Mouse (Mus musculus): ENCODE results near the gene Zmiz1.

DNA sequence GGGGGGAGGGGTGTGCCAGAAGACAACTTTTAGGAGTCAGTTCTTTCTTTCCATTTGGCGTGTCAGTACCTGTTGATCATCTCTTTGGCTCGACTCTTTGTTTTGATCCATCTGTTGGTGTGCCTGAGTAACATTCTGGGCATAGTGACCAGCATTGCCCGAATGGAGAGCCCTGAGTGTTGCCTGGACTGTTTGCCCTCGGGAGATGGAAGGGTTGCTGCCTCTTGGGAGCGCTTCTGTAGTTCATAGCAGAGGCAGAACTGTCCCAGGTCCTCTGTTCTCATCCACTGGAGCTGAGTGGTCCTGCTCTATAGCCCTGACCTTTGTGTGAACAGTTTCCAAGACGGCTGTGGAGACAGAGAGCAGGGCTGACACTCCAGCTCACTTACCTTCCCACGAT, 18.3 kb downstream of the Zmiz1 start:
- no peak for TF ChIP-seq TAL1 (conservative IDR thresholded peaks at IDR 0.05; ENCODE audit: low read depth, low read length)
- TF ChIP-seq CTCF (IDR thresholded peaks at IDR 0.05; ENCODE audit: low read depth, low read length), result no peak
- no peak for TF ChIP-seq GATA1 (IDR thresholded peaks at IDR 0.05; ENCODE audit: borderline replicate concordance, low read length)
- no peak for TF ChIP-seq POLR2AphosphoS5 (IDR thresholded peaks at IDR 0.05; ENCODE audit: insufficient replicate concordance, low read depth, low read length)

Measured in G1E (cell line).